Mouse (Mus musculus) urinary bladder, postnatal 14 days (tissue): Measurements from ENCODE around the gene Rspo1.

Experiments used
- DNase-seq: peaks from one replicate; pipeline ENCODE4 v3.0.0; 2021; ENCODE audit warnings: low spot score

Rspo1 gene

GRCm38 (mm10) chr4:125034341-125034740 is 48.1 kb downstream of the Rspo1 start:
- no peak for DNase-seq

- no peak for DNase-seq
These were observed 58.2 kb downstream of the Rspo1 start for GRCm38 (mm10) chr4:125044454-125044853.

- no peak for DNase-seq
These were observed 69.2 kb downstream of the Rspo1 start for GRCm38 (mm10) chr4:125055385-125055784.

- no peak for DNase-seq
These were observed 70.2 kb downstream of the Rspo1 start for GRCm38 (mm10) chr4:125056476-125056875.

DNA sequence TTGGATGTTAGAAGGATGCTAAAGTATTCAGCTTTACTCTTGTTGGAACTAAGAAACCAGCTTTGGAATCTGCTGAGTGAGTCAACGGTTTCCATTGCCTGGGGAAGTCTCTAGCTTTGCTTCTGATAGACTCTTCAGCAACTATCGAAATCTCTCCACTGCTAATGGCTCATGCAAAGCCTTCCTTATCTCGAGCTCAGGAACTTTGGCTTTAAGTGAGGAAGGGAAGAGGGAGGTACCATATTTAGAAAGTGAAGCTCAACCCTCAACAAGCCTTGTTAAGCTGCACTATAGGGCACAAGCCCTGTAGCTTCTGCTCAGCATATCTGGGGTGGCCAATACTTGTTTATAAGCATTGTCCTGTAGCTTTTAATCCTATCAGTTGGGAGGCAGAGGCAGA is 71.0 kb downstream of the Rspo1 start:
- no peak for DNase-seq

DNA sequence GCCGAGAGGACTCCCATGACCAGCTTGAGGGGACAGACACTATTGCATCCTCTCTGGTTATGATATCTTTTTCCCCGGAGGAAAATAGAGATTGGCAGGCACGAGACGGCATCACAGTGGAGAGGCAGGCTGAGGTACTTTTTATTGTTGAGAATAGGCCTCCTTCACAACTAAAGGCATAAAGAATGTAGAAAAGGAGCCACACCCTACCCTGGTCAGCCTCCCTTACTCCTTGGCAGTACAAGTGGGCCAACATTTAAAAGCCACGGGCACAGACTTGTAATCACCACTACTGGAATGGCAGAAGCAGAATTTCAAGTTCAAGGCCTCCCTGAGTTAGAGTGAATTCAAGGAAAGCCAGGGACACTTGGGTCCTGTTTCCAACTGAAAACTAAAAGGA is 71.8 kb downstream of the Rspo1 start:
- no peak for DNase-seq
